Comparison of ENCODE assay signal across 15 mouse cellular contexts in the genomic region with DNA sequence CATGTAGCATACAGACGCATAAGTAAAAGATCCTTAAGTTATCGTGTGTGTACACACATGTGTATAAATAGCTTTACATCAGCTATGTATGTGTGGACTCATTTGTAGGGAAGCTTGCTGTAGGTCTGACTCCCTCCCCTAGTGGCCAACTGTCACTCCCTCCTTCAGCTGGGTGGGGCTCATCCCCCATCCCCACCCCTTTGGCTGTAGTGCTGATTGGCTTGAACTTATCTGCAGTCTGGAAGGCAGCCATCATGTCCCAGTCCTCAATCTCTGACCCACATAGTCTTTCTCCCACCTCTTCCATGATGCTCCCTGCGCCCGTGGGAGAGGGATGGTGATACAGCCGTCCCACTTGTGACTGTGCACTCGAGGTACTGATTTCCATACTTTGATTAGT. TPM values are rescaled to one million over a fixed set of nuclear protein-coding genes. Genes with fewer than 3 reads are reported as not detected.
DNase-seq lines count a peak whose midpoint lies in the region; ATAC-seq and TF ChIP-seq lines count a peak whose summit lies in the region.
"Had no signal": no experiment of that assay in that cellular context is flagged by ENCODE, and none has a peak within 500 bp of the region (broad histone marks: within the 10 kb centered on the region; RNA-seq: fewer than 3 reads in every experiment).

No protein-coding gene starts in this region.

- TF ChIP-seq EP300 in lung, postnatal 0 days (IDR thresholded peaks at IDR 0.05) = no peak

- no peak overlapping the region for H3K4me3 ChIP-seq in forebrain, postnatal 0 days (ENCODE audit: low read depth, low read length)
- H3K4me3 ChIP-seq in forebrain, embryonic 14.5 days (ENCODE audit: low read depth, low read length) = no peak overlapping the region
- H3K4me3 ChIP-seq in lung, postnatal 0 days (ENCODE audit: low read depth, low read length) = no peak overlapping the region
- no peak overlapping the region for H3K4me3 ChIP-seq in lung, adult 2 months (replicated peaks; ENCODE audit: extremely low read depth, low read depth, low read length)
- H3K4me3 ChIP-seq: heart, embryonic 15.5 days; intestine, embryonic 15.5 days; limb, embryonic 12.5 days had no signal

- H3K36me3 ChIP-seq in forebrain, postnatal 0 days (ENCODE audit: insufficient read depth) = peaks cover 5% of the 10 kb centered on the region; the same call in 1 of the 2 replicates
- no peaks in the 10 kb centered on the region for H3K36me3 ChIP-seq in forebrain, embryonic 14.5 days (ENCODE audit: control insufficient read depth, insufficient read depth, low read length)
- H3K36me3 ChIP-seq in lung, postnatal 0 days (ENCODE audit: insufficient read depth, low read length) = no peaks in the 10 kb centered on the region
- H3K36me3 ChIP-seq in splenic B cell, adult 2 months (ENCODE audit: control insufficient read depth, insufficient read depth, low read length, poor library complexity, severe bottlenecking) = no peaks in the 10 kb centered on the region
- H3K36me3 ChIP-seq: heart, embryonic 15.5 days; limb, embryonic 12.5 days had no signal

- no peak overlapping the region for H3K9ac ChIP-seq in forebrain, postnatal 0 days
- no peak overlapping the region for H3K9ac ChIP-seq in forebrain, embryonic 14.5 days (ENCODE audit: low read length)
- no peak overlapping the region for H3K9ac ChIP-seq in lung, postnatal 0 days (replicated peaks; ENCODE audit: low read depth)
- H3K9ac ChIP-seq: heart, embryonic 15.5 days; intestine, embryonic 15.5 days; limb, embryonic 12.5 days had no signal

- no peak overlapping the region for H3K4me2 ChIP-seq in forebrain, postnatal 0 days (ENCODE audit: low read depth)
- H3K4me2 ChIP-seq in forebrain, embryonic 14.5 days (ENCODE audit: low read length) = no peak overlapping the region
- H3K4me2 ChIP-seq in lung, postnatal 0 days (replicated peaks; ENCODE audit: low read depth, low read length) = no peak overlapping the region
- H3K4me2 ChIP-seq: heart, embryonic 15.5 days; intestine, embryonic 15.5 days; limb, embryonic 12.5 days had no signal

- TF ChIP-seq CTCF in forebrain, postnatal 0 days (IDR thresholded peaks at IDR 0.05; ENCODE audit: low read depth) = peak; percentile 20; the same call in 1 of the 2 replicates
- peak; percentile 39 for TF ChIP-seq CTCF in lung, postnatal 0 days (IDR thresholded peaks at IDR 0.05)
- TF ChIP-seq CTCF in lung, adult 2 months (IDR thresholded peaks at IDR 0.05; ENCODE audit: insufficient read depth, low read length) = no peak

- intact Hi-C loops in left cerebral cortex, postnatal 14 days (cut with DNase I) = no loop called here

- H3K9me3 ChIP-seq in forebrain, postnatal 0 days (ENCODE audit: low read length) = no peaks in the 10 kb centered on the region
- H3K9me3 ChIP-seq in forebrain, embryonic 14.5 days (replicated peaks; ENCODE audit: control insufficient read depth, low read length) = no peaks in the 10 kb centered on the region
- no peaks in the 10 kb centered on the region for H3K9me3 ChIP-seq in lung, postnatal 0 days (ENCODE audit: low read length)
- H3K9me3 ChIP-seq: heart, embryonic 15.5 days; intestine, embryonic 15.5 days; limb, embryonic 12.5 days had no signal

- TF ChIP-seq POLR2A in lung, adult 2 months (IDR thresholded peaks at IDR 0.05; ENCODE audit: borderline replicate concordance, extremely low read depth, low read depth, low read length) = no peak

- DNase-seq in forebrain, postnatal 0 days = no peak
- DNase-seq in forebrain, embryonic 14.5 days (ENCODE audit: low spot score) = no peak
- peak; percentile 30 for DNase-seq in lung, postnatal 0 days (ENCODE audit: low spot score)
- no peak for DNase-seq in lung, adult 2 months
- peak; percentile 21 for DNase-seq in induced T-regulatory cell, adult 2 months (ENCODE audit: low read depth)
- DNase-seq in splenic B cell, adult 2 months (ENCODE audit: low read depth, low spot score) = peak; percentile 34
- no peak for DNase-seq in left cerebral cortex, postnatal 14 days (ENCODE audit: low spot score in 2 of 2)
- no peak for DNase-seq in adrenal gland, adult (ENCODE audit: inconsistent age in 2 of 2, low spot score in 1 of 2)
- DNase-seq: cerebellum, adult 18-20 months; right cerebral cortex, postnatal 14 days; thymus, postnatal 36 days had no signal

- H3K4me1 ChIP-seq in forebrain, postnatal 0 days (ENCODE audit: insufficient read depth) = peaks cover 16% of the 10 kb centered on the region
- no peaks in the 10 kb centered on the region; the same call in 1 of the 2 replicates for H3K4me1 ChIP-seq in forebrain, embryonic 14.5 days (ENCODE audit: control insufficient read depth, insufficient read depth, low read length)
- H3K4me1 ChIP-seq in lung, postnatal 0 days (ENCODE audit: insufficient read depth, low read depth, low read length) = peaks cover 7% of the 10 kb centered on the region; the same call in 1 of the 2 replicates
- H3K4me1 ChIP-seq in lung, adult 2 months (ENCODE audit: control insufficient read depth, insufficient read depth, low read length) = peaks cover 10% of the 10 kb centered on the region

- H3K27me3 ChIP-seq in forebrain, postnatal 0 days (ENCODE audit: insufficient read depth, low read length) = no peaks in the 10 kb centered on the region
- H3K27me3 ChIP-seq in forebrain, embryonic 14.5 days (replicated peaks; ENCODE audit: control insufficient read depth, insufficient read depth, low read length) = no peaks in the 10 kb centered on the region
- H3K27me3 ChIP-seq in lung, postnatal 0 days (replicated peaks; ENCODE audit: insufficient read depth, low read length) = no peaks in the 10 kb centered on the region
- H3K27me3 ChIP-seq in splenic B cell, adult 2 months (ENCODE audit: control insufficient read depth, insufficient read depth, low read length, poor library complexity, severe bottlenecking) = no peaks in the 10 kb centered on the region
- H3K27me3 ChIP-seq: heart, embryonic 15.5 days; intestine, embryonic 15.5 days; limb, embryonic 12.5 days had no signal

- WGBS in forebrain, postnatal 0 days = 89% methylated on average over 6 of the region's 6 CpGs
- 89% methylated on average over 6 of the region's 6 CpGs for WGBS in forebrain, embryonic 14.5 days
- 74% methylated on average over 6 of the region's 6 CpGs for WGBS in lung, postnatal 0 days
- 75% methylated on average over 6 of the region's 6 CpGs for WGBS in lung, adult 2 months

- ATAC-seq in forebrain, postnatal 0 days = no peak
- ATAC-seq in forebrain, embryonic 14.5 days = no peak
- ATAC-seq in lung, postnatal 0 days = no peak
- ATAC-seq: intestine, embryonic 15.5 days had no signal

- H3K27ac ChIP-seq in forebrain, postnatal 0 days (ENCODE audit: low read depth, low read length) = no peak overlapping the region
- H3K27ac ChIP-seq in forebrain, embryonic 14.5 days (ENCODE audit: low read depth, low read length) = no peak overlapping the region
- H3K27ac ChIP-seq in lung, postnatal 0 days (ENCODE audit: low read length) = no peak overlapping the region
- H3K27ac ChIP-seq: heart, embryonic 15.5 days; intestine, embryonic 15.5 days; limb, embryonic 12.5 days had no signal

RNA-seq across cellular contexts. Expression of a gene that starts 26.7 kb away (rescaled TPM):
- 191 and 193 TPM in 2 replicates for total RNA-seq in forebrain, postnatal 0 days (2014; rRNA removed)
- 411 and 466 TPM in 2 replicates for polyA plus RNA-seq in forebrain, postnatal 0 days (2015; fragmentation: Nextera tagmentation; extraction: Ambion mirVana)
- polyA plus RNA-seq in forebrain, embryonic 14.5 days (2014; fragmentation: Nextera tagmentation; extraction: Ambion mirVana) = 168 and 208 TPM in 2 replicates
- polyA plus RNA-seq in lung, postnatal 0 days (2015; fragmentation: Nextera tagmentation; extraction: Ambion mirVana) = 59.2 and 63.4 TPM in 2 replicates
- polyA plus RNA-seq in lung, adult 2 months (2012; rRNA removed) = 118 and 125 TPM in 2 replicates
- 100 to 1,000 TPM; 377 to 378 TPM for total RNA-seq in left cerebral cortex, postnatal 14 days (2021)

RNA-seq across cellular contexts. Expression of a gene that starts 46.0 kb away (rescaled TPM):
- total RNA-seq in forebrain, postnatal 0 days (2014; rRNA removed) = not detected in 2 replicates
- not detected in 2 replicates for polyA plus RNA-seq in forebrain, postnatal 0 days (2015; fragmentation: Nextera tagmentation; extraction: Ambion mirVana)
- not detected in 2 replicates for polyA plus RNA-seq in forebrain, embryonic 14.5 days (2014; fragmentation: Nextera tagmentation; extraction: Ambion mirVana)
- 0.26 and 0.33 TPM in 2 replicates for polyA plus RNA-seq in lung, postnatal 0 days (2015; fragmentation: Nextera tagmentation; extraction: Ambion mirVana)
- polyA plus RNA-seq in lung, adult 2 months (2012; rRNA removed) = 5.4 and 6.2 TPM in 2 replicates
- total RNA-seq in left cerebral cortex, postnatal 14 days (2021) = not detected
- total RNA-seq: layer of hippocampus, adult 18-20 months had no signal
- polyA plus RNA-seq: limb, embryonic 12.5 days had no signal

RNA-seq across cellular contexts. Expression of a gene that starts 52.5 kb away (rescaled TPM):
- total RNA-seq in forebrain, postnatal 0 days (2014; rRNA removed) = 0.08 and 0.71 TPM in 2 replicates
- polyA plus RNA-seq in forebrain, postnatal 0 days (2015; fragmentation: Nextera tagmentation; extraction: Ambion mirVana) = 0.50 and 0.69 TPM in 2 replicates
- polyA plus RNA-seq in forebrain, embryonic 14.5 days (2014; fragmentation: Nextera tagmentation; extraction: Ambion mirVana) = 0.19 TPM in 1 of 2 replicates, not detected in the other
- 2.0 and 3.1 TPM in 2 replicates for polyA plus RNA-seq in lung, postnatal 0 days (2015; fragmentation: Nextera tagmentation; extraction: Ambion mirVana)
- polyA plus RNA-seq in lung, adult 2 months (2012; rRNA removed) = 9.8 and 16.3 TPM in 2 replicates
- total RNA-seq in left cerebral cortex, postnatal 14 days (2021) = under 1 TPM; 0.24 to 0.44 TPM

Comparison
In these comparisons a context has a peak if more than half of its experiments do, and no peak if none do; other contexts are left out.
1. DNase-seq: peak in lung, postnatal 0 days (single experiment), induced T-regulatory cell, adult 2 months (single experiment) and splenic B cell, adult 2 months (single experiment); none in forebrain, postnatal 0 days (single experiment), forebrain, embryonic 14.5 days (single experiment), lung, adult 2 months (single experiment), left cerebral cortex, postnatal 14 days (0 of 2) and adrenal gland, adult (0 of 2).